Mouse (Mus musculus) splenic B cell, adult 2 months (primary cell): ENCODE measurements around the gene Lmx1a.

Source experiments
- DNase-seq: peaks from one replicate; pipeline ENCODE4 v3.0.0-alpha.2; 2011; ENCODE audit warnings: low read depth, low spot score
- H3K27me3 ChIP-seq: 2 replicates; pipeline ENCODE4 v1.6.1; 2012; ENCODE audit warnings: mild to moderate bottlenecking, low read length, moderate library complexity, mixed read lengths; ENCODE audit not compliant: control insufficient read depth, poor library complexity, insufficient read depth, severe bottlenecking
- H3K36me3 ChIP-seq: 2 replicates; pipeline ENCODE4 v1.6.1; 2012; ENCODE audit warnings: mild to moderate bottlenecking, low read length, moderate library complexity, mixed read lengths; ENCODE audit not compliant: control insufficient read depth, poor library complexity, insufficient read depth, severe bottlenecking

The Lmx1a gene

GRCm38 (mm10) chr1:167784067-167784466, 95.0 kb downstream of the Lmx1a start:
- Histone ChIP-seq H3K36me3 (no peaks in the 10 kb centered on the region), H3K27me3 (no peaks in the 10 kb centered on the region)
- no peak for DNase-seq

DNA sequence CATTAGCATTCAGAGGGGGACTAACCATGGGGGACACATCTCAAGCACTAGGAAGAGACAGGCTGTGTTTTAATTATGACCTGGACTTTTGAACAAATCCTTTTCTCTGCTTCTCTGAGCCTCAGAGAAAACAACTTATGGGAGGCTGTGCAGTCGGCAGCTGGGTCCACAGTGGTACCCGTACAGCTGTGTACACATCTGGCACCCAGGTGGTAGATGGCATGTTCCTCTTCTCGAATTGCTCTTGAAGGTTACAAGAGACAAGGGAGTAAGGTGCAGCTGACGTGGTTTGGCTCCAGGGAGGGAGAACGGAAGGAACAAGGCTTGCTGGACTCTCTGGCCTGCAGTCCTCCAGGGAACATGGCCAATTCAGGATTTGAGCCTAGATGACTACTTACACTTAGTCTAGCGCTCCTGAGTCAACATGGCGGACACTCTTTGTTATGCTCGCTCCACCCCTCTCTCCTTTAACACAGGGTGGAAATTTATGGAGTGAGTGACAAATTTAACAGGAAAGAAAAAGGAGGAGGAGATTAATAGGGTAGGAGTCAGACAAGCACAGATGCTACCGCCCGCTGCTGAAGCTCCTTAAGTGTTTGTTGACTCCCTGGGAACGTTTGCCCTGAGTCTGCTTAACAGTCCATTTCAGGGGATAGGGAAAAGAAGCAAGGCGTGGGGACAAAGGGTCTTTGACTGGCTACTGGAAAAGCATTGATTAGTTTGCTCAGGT, 99.8 kb downstream of the Lmx1a start:
- no peaks in the 10 kb centered on the region for H3K36me3 ChIP-seq
- DNase-seq: no peak
- no peaks in the 10 kb centered on the region for H3K27me3 ChIP-seq

DNA sequence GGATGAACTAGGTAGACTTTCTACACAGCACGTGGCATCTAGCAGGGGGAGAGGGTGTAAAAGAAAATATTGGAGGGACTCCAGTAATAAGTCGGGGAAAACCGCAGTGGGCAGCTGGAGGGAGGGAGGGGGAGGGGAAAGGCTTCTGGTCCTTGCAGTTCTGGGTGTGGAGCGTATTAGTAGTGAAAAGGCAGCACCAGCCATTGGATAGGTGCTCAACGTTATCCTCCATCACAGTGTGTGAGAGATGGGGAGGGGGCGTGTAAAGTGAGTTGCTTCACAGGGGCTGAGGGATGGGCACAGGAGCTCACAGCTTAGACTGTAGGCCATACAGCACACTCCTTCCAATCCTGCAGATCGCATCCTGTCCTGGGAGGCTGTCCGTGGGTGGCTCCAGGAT, 100.4 kb downstream of the Lmx1a start:
- no peak for DNase-seq
- Histone ChIP-seq H3K36me3 (no peaks in the 10 kb centered on the region), H3K27me3 (no peaks in the 10 kb centered on the region)

DNA sequence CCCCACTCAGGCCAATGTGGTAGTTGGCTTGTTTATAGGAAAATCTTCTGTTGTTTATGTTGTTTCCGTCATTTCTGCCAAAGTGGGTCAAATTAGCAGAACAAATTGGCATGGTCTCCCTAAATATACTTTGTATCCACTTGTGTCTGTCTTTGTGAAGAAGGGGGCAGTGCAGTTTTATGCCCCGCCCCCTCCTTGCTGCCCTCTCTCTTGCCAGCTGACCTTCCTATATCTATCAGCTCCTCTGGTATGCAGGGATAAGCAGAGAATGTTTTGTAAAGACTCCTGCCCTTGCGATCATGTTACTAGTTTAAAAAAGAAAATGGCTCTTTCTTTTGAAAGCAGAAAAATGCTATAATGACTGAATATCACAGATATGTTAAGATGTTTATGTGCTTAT, 101.7 kb downstream of the Lmx1a start:
- H3K36me3 ChIP-seq: no peaks in the 10 kb centered on the region
- no peaks in the 10 kb centered on the region for H3K27me3 ChIP-seq
- no peak for DNase-seq

DNA sequence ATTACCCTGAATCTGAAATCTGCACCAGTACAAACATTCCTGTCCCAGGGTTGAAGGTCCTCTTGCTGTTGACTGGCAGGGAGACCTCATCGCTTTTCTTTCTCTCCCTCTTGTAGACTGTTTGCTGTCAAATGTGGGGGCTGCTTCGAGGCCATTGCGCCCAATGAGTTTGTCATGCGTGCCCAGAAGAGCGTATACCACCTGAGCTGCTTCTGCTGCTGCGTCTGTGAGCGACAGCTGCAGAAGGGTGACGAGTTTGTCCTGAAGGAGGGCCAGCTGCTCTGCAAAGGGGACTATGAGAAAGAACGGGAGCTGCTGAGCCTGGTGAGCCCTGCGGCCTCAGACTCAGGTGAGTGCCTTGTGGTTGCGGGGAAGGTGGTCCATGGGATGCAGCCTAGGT, 102.2 kb downstream of the Lmx1a start:
- no peaks in the 10 kb centered on the region for H3K36me3 ChIP-seq
- DNase-seq: no peak
- H3K27me3 ChIP-seq: no peaks in the 10 kb centered on the region

- H3K27me3 ChIP-seq: no peaks in the 10 kb centered on the region
- no peaks in the 10 kb centered on the region for H3K36me3 ChIP-seq
- no peak for DNase-seq
Measured at GRCm38 (mm10) chr1:167801923-167802322, 112.9 kb downstream of the Lmx1a start.

- no peaks in the 10 kb centered on the region for H3K27me3 ChIP-seq
Measured at GRCm38 (mm10) chr1:167802510-167803271, 113.7 kb downstream of the Lmx1a start.

GRCm38 (mm10) chr1:167803351-167803981, 114.4 kb downstream of the Lmx1a start:
- Histone ChIP-seq H3K27me3 (no peaks in the 10 kb centered on the region), H3K36me3 (no peaks in the 10 kb centered on the region)
- no peak for DNase-seq

More at GRCm38 (mm10) chr1:167802510-167803271, 113.7 kb downstream of the Lmx1a start:
- H3K36me3 ChIP-seq: no peaks in the 10 kb centered on the region
- DNase-seq: no peak

DNA sequence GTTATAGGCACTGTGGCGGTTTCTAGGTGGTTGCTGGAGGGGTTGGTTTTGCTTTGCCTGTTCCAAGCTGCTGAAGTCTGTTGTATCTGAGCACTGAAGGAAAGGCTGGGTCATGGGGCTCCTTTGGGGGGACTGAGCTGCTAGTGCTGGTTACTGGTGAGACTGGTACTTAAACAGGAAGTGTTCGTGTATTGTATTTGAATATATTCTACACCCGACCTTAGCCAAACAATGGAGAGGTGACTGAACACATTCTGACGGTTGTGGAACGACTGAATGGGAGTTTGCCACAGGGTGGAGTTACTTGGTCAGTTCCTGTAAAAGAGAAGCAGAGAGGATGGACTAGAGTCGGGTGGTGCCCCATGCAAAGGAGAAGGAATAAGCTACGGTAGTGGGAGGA, 115.8 kb downstream of the Lmx1a start:
- no peaks in the 10 kb centered on the region for H3K27me3 ChIP-seq
- no peak for DNase-seq
- H3K36me3 ChIP-seq: no peaks in the 10 kb centered on the region

DNA sequence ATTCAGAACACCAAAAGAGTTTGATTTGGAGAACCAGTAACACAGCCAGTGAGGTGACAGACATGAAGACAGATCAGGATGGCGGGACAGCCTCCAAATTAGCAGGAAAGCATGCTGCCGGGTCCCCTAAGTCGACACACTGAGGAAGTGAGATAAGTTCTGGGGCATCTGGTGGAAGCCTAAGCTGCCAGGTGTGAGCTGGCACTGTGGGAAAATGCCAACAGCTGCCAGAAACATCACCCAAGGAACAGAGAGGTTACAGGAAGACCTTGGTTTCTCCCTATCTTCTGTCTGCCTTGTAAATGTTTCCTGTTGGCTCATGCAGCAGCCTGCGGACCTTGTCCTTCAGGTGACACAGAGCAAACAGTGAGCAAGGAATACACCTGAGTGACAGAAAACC, 122.1 kb downstream of the Lmx1a start:
- no peaks in the 10 kb centered on the region for H3K36me3 ChIP-seq
- no peak for DNase-seq
- no peaks in the 10 kb centered on the region for H3K27me3 ChIP-seq

- no peaks in the 10 kb centered on the region for H3K27me3 ChIP-seq
- H3K36me3 ChIP-seq: no peaks in the 10 kb centered on the region
- DNase-seq: no peak
Measured at GRCm38 (mm10) chr1:167815166-167815565, 126.1 kb downstream of the Lmx1a start.

DNA sequence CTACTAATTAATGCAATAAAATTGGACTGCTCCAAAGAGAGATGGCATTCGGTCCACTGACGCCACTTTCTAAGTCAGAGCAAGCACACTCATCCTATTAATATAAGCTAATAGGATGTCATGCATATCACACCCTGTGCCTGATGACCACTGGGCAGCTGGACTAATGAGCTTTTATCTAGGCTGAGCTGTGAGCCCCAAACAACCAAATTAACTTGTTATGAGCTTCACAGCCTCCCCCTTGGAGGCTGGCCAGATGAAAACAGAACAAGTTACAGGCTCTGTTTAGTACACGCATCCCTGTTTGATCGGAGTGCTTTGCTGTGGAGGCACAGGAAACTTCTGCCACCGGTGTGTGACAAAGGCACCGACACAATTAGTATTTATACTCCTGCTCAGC, 128.0 kb downstream of the Lmx1a start:
- no peak for DNase-seq
- Histone ChIP-seq H3K36me3 (no peaks in the 10 kb centered on the region), H3K27me3 (no peaks in the 10 kb centered on the region)

GRCm38 (mm10) chr1:167817616-167818015, 128.6 kb downstream of the Lmx1a start:
- DNase-seq: no peak
- no peaks in the 10 kb centered on the region for H3K36me3 ChIP-seq
- H3K27me3 ChIP-seq: no peaks in the 10 kb centered on the region

DNA sequence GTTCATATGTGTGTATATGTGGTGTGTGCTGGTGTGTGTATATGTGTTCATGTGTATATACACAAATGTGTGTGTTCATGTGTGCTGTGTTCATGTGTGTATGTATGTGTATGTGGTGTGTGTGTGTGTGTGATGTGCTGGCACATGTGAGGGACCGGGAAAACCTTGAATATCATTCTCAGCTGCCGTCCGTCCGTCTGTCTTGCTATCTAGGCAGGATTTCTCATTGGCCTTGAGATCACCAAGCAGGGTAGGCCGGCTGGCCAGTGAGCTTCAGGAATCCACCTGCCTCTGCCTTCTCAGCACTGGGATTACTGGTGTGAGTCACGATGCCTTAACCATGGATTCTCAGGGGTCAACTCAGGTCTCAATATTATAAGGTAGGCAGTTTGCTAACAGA, 131.0 kb downstream of the Lmx1a start:
- Histone ChIP-seq H3K27me3 (no peaks in the 10 kb centered on the region), H3K36me3 (no peaks in the 10 kb centered on the region)
- DNase-seq: no peak

GRCm38 (mm10) chr1:167821125-167821524, 132.1 kb downstream of the Lmx1a start:
- no peak for DNase-seq
- Histone ChIP-seq H3K36me3 (no peaks in the 10 kb centered on the region), H3K27me3 (no peaks in the 10 kb centered on the region)
